Mouse (Mus musculus) small intestine, adult 2 months (tissue): ENCODE measurements around the gene Il1b.

ENCODE experiments used
- CTCF ChIP-seq: fragments of 200-500 bp; IDR thresholded peaks from 2 replicates; pipeline ENCODE4 v1.5.1; 2012; ENCODE audit warnings: low read depth, mild to moderate bottlenecking, control low read depth, inconsistent platforms, low read length, moderate library complexity, mixed read lengths; ENCODE audit not compliant: insufficient replicate concordance, insufficient read length; ENCODE audit errors: extremely low read depth
- POLR2A ChIP-seq: fragments of 200-500 bp; IDR thresholded peaks from 2 replicates; pipeline ENCODE4 v1.6.1; 2012; ENCODE audit warnings: low read depth, mild to moderate bottlenecking, control low read depth, inconsistent platforms, low read length, moderate library complexity

- TF ChIP-seq CTCF: no peak
- no peak for TF ChIP-seq POLR2A
Measured at GRCm38 (mm10) chr2:129383512-129384271, 12.8 kb upstream of the Il1b start.
